ENCODE assay signal across 19 mouse cellular contexts in the genomic region with DNA sequence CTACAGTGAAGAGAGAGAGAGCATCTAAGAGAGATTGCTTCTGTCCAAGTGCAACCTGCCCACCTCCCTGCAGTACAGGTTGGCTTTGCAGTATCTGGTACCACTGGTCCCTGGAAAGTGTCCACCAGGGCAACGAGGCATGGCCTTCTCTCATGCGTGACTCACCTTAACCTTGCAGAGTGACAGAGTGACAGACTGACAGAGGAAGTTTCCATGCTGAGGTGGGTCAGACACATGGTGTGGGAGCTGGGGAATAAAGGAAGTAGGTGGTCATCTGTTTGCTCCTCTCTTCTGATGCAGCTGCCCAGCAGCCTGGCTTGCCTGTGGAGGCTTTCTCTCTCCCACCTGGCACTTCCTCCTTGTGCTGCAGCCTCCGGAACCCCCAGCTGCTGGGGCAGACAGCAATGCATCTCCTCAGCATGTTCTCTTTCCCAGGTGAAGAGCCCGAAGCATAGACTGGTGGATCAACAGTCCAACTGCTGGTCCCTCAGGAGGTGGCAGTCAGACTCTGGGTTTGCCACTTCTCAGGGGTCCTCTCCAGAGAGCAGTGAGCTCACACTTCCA. TPM values are rescaled to one million over a fixed set of nuclear protein-coding genes. Genes with fewer than 3 reads are reported as not detected.
DNase-seq lines count a peak whose midpoint lies in the region; ATAC-seq and TF ChIP-seq lines count a peak whose summit lies in the region.
"Had no signal": no experiment of that assay in that cellular context is flagged by ENCODE, and none has a peak within 500 bp of the region (broad histone marks: within the 10 kb centered on the region; RNA-seq: fewer than 3 reads in every experiment).

No protein-coding gene starts in this region.

- no peak overlapping the region for H3K27ac ChIP-seq in forebrain, embryonic 11.5 days (ENCODE audit: low read depth, low read length)
- no peak overlapping the region for H3K27ac ChIP-seq in forebrain, postnatal 0 days (ENCODE audit: low read depth, low read length)
- H3K27ac ChIP-seq in liver, adult 2 months (replicated peaks; ENCODE audit: insufficient read depth, low read depth, low read length) = peak overlapping the region; percentile 41
- no peak overlapping the region for H3K27ac ChIP-seq in liver, postnatal 0 days (ENCODE audit: low read depth)
- no peak overlapping the region for H3K27ac ChIP-seq in forebrain, embryonic 10.5 days
- H3K27ac ChIP-seq: forebrain, embryonic 15.5 days; gastrocnemius, adult 2 months; hindbrain, embryonic 14.5 days; limb, embryonic 15.5 days had no signal

- H3K79me2 ChIP-seq in liver, adult 2 months (ENCODE audit: control insufficient read depth, insufficient read depth, low read length) = peaks cover 5% of the 10 kb centered on the region; the same call in 1 of the 2 replicates

- DNase-seq in forebrain, embryonic 11.5 days (ENCODE audit: low spot score) = peak; percentile 44
- DNase-seq in forebrain, postnatal 0 days = no peak
- DNase-seq in liver, adult 2 months (ENCODE audit: extremely low read depth, low read depth, low spot score) = no peak
- DNase-seq in liver, postnatal 0 days = no peak
- DNase-seq in thymus, postnatal 36 days = peak; percentile 29 to 61
- DNase-seq in forebrain, embryonic 10.5 days (ENCODE audit: extremely low spot score, low spot score) = no peak
- DNase-seq in urinary bladder, adult 18-20 months (ENCODE audit: low spot score in 2 of 2) = no peak
- DNase-seq: cerebellum, adult 11 months; gastrocnemius, adult 2 months; heart, adult 18-20 months; heart, postnatal 10 days; lung, embryonic 14.5 days; spleen, adult 18-20 months had no signal

- 86% methylated on average over 4 of the region's 4 CpGs for WGBS in forebrain, embryonic 11.5 days
- WGBS in forebrain, postnatal 0 days = 86% methylated on average over 4 of the region's 4 CpGs
- WGBS in liver, adult 2 months = 59% methylated on average over 4 of the region's 4 CpGs
- WGBS in liver, postnatal 0 days (ENCODE audit: insufficient replicate concordance) = 54% methylated on average over 4 of the region's 4 CpGs
- WGBS in forebrain, embryonic 10.5 days = 85% methylated on average over 4 of the region's 4 CpGs

- TF ChIP-seq POLR2A in liver, adult 2 months (IDR thresholded peaks at IDR 0.05; ENCODE audit: extremely low read depth, insufficient read depth, low read length) = no peak

- H3K9me3 ChIP-seq in forebrain, embryonic 11.5 days (ENCODE audit: control insufficient read depth, low read length) = no peaks in the 10 kb centered on the region
- H3K9me3 ChIP-seq in forebrain, postnatal 0 days (ENCODE audit: low read length) = no peaks in the 10 kb centered on the region
- H3K9me3 ChIP-seq in liver, postnatal 0 days (ENCODE audit: low read length) = no peaks in the 10 kb centered on the region
- no peaks in the 10 kb centered on the region for H3K9me3 ChIP-seq in forebrain, embryonic 10.5 days
- H3K9me3 ChIP-seq: forebrain, embryonic 15.5 days; G1E; limb, embryonic 15.5 days had no signal

- no peak for TF ChIP-seq EP300 in liver, postnatal 0 days (IDR thresholded peaks at IDR 0.05; ENCODE audit: low read depth)

- H3K9ac ChIP-seq in forebrain, embryonic 11.5 days (ENCODE audit: low read length) = no peak overlapping the region
- no peak overlapping the region for H3K9ac ChIP-seq in forebrain, postnatal 0 days
- H3K9ac ChIP-seq in liver, adult 2 months (ENCODE audit: low read depth, low read length) = no peak overlapping the region
- H3K9ac ChIP-seq in liver, postnatal 0 days (replicated peaks) = no peak overlapping the region
- H3K9ac ChIP-seq: forebrain, embryonic 15.5 days; hindbrain, embryonic 14.5 days; limb, embryonic 15.5 days; lung, embryonic 14.5 days had no signal

- H3K36me3 ChIP-seq in forebrain, embryonic 11.5 days (ENCODE audit: control insufficient read depth, insufficient read depth, low read length) = no peaks in the 10 kb centered on the region
- H3K36me3 ChIP-seq in forebrain, postnatal 0 days (ENCODE audit: insufficient read depth) = peaks cover 20% of the 10 kb centered on the region
- no peaks in the 10 kb centered on the region for H3K36me3 ChIP-seq in liver, adult 2 months (ENCODE audit: control insufficient read depth, insufficient read depth, low read length)
- peaks cover 10% of the 10 kb centered on the region for H3K36me3 ChIP-seq in liver, postnatal 0 days (replicated peaks; ENCODE audit: insufficient read depth, low read length)
- H3K36me3 ChIP-seq in forebrain, embryonic 10.5 days (replicated peaks) = peaks cover 17% of the 10 kb centered on the region
- H3K36me3 ChIP-seq: forebrain, embryonic 15.5 days; G1E had no signal

- no peak overlapping the region for H3K4me2 ChIP-seq in forebrain, embryonic 11.5 days (ENCODE audit: low read depth, low read length, severe bottlenecking)
- H3K4me2 ChIP-seq in forebrain, postnatal 0 days (ENCODE audit: low read depth) = no peak overlapping the region
- H3K4me2 ChIP-seq in liver, postnatal 0 days (ENCODE audit: low read depth, low read length) = no peak overlapping the region
- H3K4me2 ChIP-seq: forebrain, embryonic 15.5 days; hindbrain, embryonic 14.5 days; limb, embryonic 15.5 days; lung, embryonic 14.5 days had no signal

- H3K4me3 ChIP-seq in forebrain, embryonic 11.5 days (ENCODE audit: low read depth, low read length) = no peak overlapping the region
- no peak overlapping the region for H3K4me3 ChIP-seq in forebrain, postnatal 0 days (ENCODE audit: low read depth, low read length)
- no peak overlapping the region for H3K4me3 ChIP-seq in liver, adult 2 months (ENCODE audit: insufficient read depth, low read depth, low read length)
- H3K4me3 ChIP-seq in liver, postnatal 0 days (ENCODE audit: low read depth, low read length) = no peak overlapping the region
- no peak overlapping the region for H3K4me3 ChIP-seq in forebrain, embryonic 10.5 days
- H3K4me3 ChIP-seq: forebrain, embryonic 15.5 days; gastrocnemius, adult 2 months; limb, embryonic 15.5 days had no signal

- H3K27me3 ChIP-seq in forebrain, embryonic 11.5 days (ENCODE audit: control insufficient read depth, insufficient read depth, low read length) = no peaks in the 10 kb centered on the region
- H3K27me3 ChIP-seq in forebrain, postnatal 0 days (ENCODE audit: insufficient read depth, low read length) = no peaks in the 10 kb centered on the region
- H3K27me3 ChIP-seq in liver, adult 2 months (ENCODE audit: control insufficient read depth, insufficient read depth, low read length) = no peaks in the 10 kb centered on the region
- no peaks in the 10 kb centered on the region for H3K27me3 ChIP-seq in liver, postnatal 0 days (ENCODE audit: insufficient read depth, low read length)
- no peaks in the 10 kb centered on the region for H3K27me3 ChIP-seq in forebrain, embryonic 10.5 days (ENCODE audit: poor library complexity, severe bottlenecking)
- H3K27me3 ChIP-seq: forebrain, embryonic 15.5 days; limb, embryonic 15.5 days had no signal

- no peak for ATAC-seq in forebrain, embryonic 11.5 days (replicated peaks; ENCODE audit: low FRiP score)
- ATAC-seq in forebrain, postnatal 0 days = no peak
- no peak for ATAC-seq in liver, postnatal 0 days
- ATAC-seq in granulocyte monocyte progenitor cell, adult 5-6 weeks (replicated peaks; ENCODE audit: poor library complexity, severe bottlenecking) = peak; percentile 75
- ATAC-seq: forebrain, embryonic 15.5 days; intestine, embryonic 16.5 days had no signal

- H3K4me1 ChIP-seq in forebrain, embryonic 11.5 days (replicated peaks; ENCODE audit: control insufficient read depth, insufficient read depth, low read length) = no peaks in the 10 kb centered on the region
- H3K4me1 ChIP-seq in forebrain, postnatal 0 days (ENCODE audit: insufficient read depth) = no peaks in the 10 kb centered on the region
- H3K4me1 ChIP-seq in liver, adult 2 months (ENCODE audit: control insufficient read depth, insufficient read depth, low read length) = peaks cover 45% of the 10 kb centered on the region
- peaks cover 15% of the 10 kb centered on the region for H3K4me1 ChIP-seq in liver, postnatal 0 days (ENCODE audit: insufficient read depth)
- peaks cover 3% of the 10 kb centered on the region; the same call in 1 of the 2 replicates for H3K4me1 ChIP-seq in forebrain, embryonic 10.5 days

- TF ChIP-seq CTCF in forebrain, postnatal 0 days (IDR thresholded peaks at IDR 0.05; ENCODE audit: low read depth) = no peak
- TF ChIP-seq CTCF in liver, adult 2 months (IDR thresholded peaks at IDR 0.05; ENCODE audit: low read depth, low read length) = no peak
- TF ChIP-seq CTCF in liver, postnatal 0 days (IDR thresholded peaks at IDR 0.05; ENCODE audit: low read depth) = no peak

RNA-seq across cellular contexts. Expression of a gene that starts 55.9 kb away (rescaled TPM):
- 102 and 104 TPM in 2 replicates for polyA plus RNA-seq in forebrain, embryonic 11.5 days (2014; fragmentation: Nextera tagmentation; extraction: Ambion mirVana)
- total RNA-seq in forebrain, postnatal 0 days (2014; rRNA removed) = 54.8 and 72.8 TPM in 2 replicates
- 51.1 and 91.4 TPM in 2 replicates for polyA plus RNA-seq in forebrain, postnatal 0 days (2015; fragmentation: Nextera tagmentation; extraction: Ambion mirVana)
- 7.9 and 11.2 TPM in 2 replicates for total RNA-seq in liver, adult 2 months (2014; rRNA removed)
- 3.0 and 4.0 TPM in 2 replicates for polyA plus RNA-seq in liver, adult 2 months (2012; rRNA removed)
- polyA plus RNA-seq in liver, postnatal 0 days (2015; fragmentation: Nextera tagmentation; extraction: Ambion mirVana) = 21.0 and 24.3 TPM in 2 replicates
- 20.2 and 33.6 TPM in 2 replicates for total RNA-seq in granulocyte monocyte progenitor cell, adult 5-6 weeks (2014; fragmentation: Nextera tagmentation)
- total RNA-seq in granulocyte monocyte progenitor cell, adult 5-6 weeks (2017) = 21.7 and 22.9 TPM in 2 replicates
- 117 and 119 TPM in 2 replicates for polyA plus RNA-seq in forebrain, embryonic 10.5 days (2016; fragmentation: Nextera tagmentation; extraction: Ambion mirVana)

Comparison
In these comparisons a context has a peak if more than half of its experiments do, and no peak if none do; other contexts are left out.
1. DNase-seq: peak in forebrain, embryonic 11.5 days (single experiment) and thymus, postnatal 36 days (2 of 2); none in forebrain, postnatal 0 days (single experiment), liver, adult 2 months (single experiment), liver, postnatal 0 days (single experiment), forebrain, embryonic 10.5 days (single experiment) and urinary bladder, adult 18-20 months (0 of 2).